In the genomic region with DNA sequence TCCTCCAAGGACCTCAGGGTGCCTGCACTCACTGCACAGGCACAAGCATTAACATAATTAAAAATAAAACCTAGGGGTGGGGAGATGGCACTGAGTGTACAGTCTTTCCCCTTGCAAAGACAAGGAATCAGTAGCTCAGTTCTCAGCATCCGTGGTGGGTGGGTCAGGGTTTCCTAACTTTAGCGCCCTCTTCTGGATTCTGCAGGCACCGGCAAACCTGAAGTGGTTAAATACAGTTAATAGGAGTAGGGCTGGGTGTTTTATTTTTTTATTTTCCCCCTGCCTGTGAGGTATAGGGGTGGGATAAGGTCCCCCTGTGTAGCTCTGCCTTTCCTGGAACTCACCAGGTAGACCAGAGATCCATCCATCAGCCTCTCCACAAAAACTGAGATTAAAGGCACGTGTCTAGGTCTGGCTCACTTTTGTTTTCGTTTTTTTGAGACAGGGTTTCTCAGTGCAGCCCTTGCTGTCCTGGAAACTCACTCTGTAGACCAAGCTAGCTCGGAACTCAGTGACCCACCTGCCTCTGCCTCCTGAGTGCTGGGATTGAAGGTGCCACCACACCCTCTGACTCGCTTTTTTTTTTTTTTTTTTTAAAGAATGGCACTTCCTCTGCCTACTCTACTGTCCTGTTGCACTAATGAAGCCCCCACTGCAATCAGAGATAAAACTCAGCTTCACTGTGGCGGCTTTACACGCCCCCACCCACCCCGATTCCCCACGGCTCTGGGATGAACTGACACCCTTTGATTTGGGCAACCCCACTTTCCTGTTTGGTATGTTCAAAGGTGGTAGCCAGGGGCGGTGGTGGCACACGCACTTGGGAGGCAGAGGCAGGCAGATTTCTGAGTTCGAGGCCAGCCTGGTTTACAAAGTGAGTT, we compare ENCODE assay signal across 8 mouse cellular contexts. TPM values are rescaled to one million over a fixed set of nuclear protein-coding genes. Genes with fewer than 3 reads are reported as not detected.
DNase-seq lines count a peak whose midpoint lies in the region; ATAC-seq and TF ChIP-seq lines count a peak whose summit lies in the region.

No protein-coding gene starts in this region.

- H3K4me2 ChIP-seq in forebrain, embryonic 14.5 days (ENCODE audit: low read length), result peak overlapping the region; percentile 98
- H3K4me2 ChIP-seq in midbrain, embryonic 13.5 days (replicated peaks), result peak overlapping the region; percentile 98

- TF ChIP-seq CTCF in layer of hippocampus, adult 2 months (conservative IDR thresholded peaks at IDR 0.05), result peak; percentile 75

- 59% methylated on average over 14 of the region's 14 CpGs for WGBS in forebrain, embryonic 14.5 days
- 58% methylated on average over 14 of the region's 14 CpGs for WGBS in midbrain, embryonic 13.5 days

- H3K4me1 ChIP-seq in forebrain, embryonic 14.5 days (ENCODE audit: control insufficient read depth, insufficient read depth, low read length), result peaks cover 18% of the 10 kb centered on the region
- H3K4me1 ChIP-seq in midbrain, embryonic 13.5 days (replicated peaks), result peaks cover 40% of the 10 kb centered on the region

- H3K4me3 ChIP-seq in layer of hippocampus, adult 2 months, result peak overlapping the region; percentile 83; the same call in 1 of the 2 replicates
- peak overlapping the region; percentile 77; the same call in 1 of the 2 replicates for H3K4me3 ChIP-seq in forebrain, embryonic 14.5 days (ENCODE audit: low read depth, low read length)
- peak overlapping the region; percentile 82 for H3K4me3 ChIP-seq in midbrain, embryonic 13.5 days (replicated peaks)

- no peaks in the 10 kb centered on the region for H3K9me3 ChIP-seq in forebrain, embryonic 14.5 days (replicated peaks; ENCODE audit: control insufficient read depth, low read length)
- no peaks in the 10 kb centered on the region for H3K9me3 ChIP-seq in midbrain, embryonic 13.5 days

- peak overlapping the region; percentile 93; the same call in 1 of the 2 replicates for H3K27ac ChIP-seq in layer of hippocampus, adult 2 months
- H3K27ac ChIP-seq in forebrain, embryonic 14.5 days (ENCODE audit: low read depth, low read length), result no peak overlapping the region
- H3K27ac ChIP-seq in midbrain, embryonic 13.5 days, result 0 out of 2 replicates have a peak overlapping the region, but pooled peaks have one; percentile 70

- peak in 1 of 2 experiments; percentile 50 for DNase-seq in layer of hippocampus, adult 2 months (ENCODE audit: low spot score in 2 of 2)
- no peak for DNase-seq in layer of hippocampus, adult 9-11 months
- peak; percentile 78 for DNase-seq in R1 (ENCODE audit: low read depth, low spot score)
- peak; percentile 69 for DNase-seq in forebrain, embryonic 14.5 days (ENCODE audit: low spot score)
- DNase-seq in kidney, postnatal 10 days, result peak; percentile 60
- DNase-seq in gastrocnemius, adult 18-20 months (ENCODE audit: low spot score), result no peak

- H3K36me3 ChIP-seq in forebrain, embryonic 14.5 days (ENCODE audit: control insufficient read depth, insufficient read depth, low read length), result peaks cover 43% of the 10 kb centered on the region
- peaks cover 50% of the 10 kb centered on the region for H3K36me3 ChIP-seq in midbrain, embryonic 13.5 days

- H3K27me3 ChIP-seq in forebrain, embryonic 14.5 days (replicated peaks; ENCODE audit: control insufficient read depth, insufficient read depth, low read length), result 0 out of 2 replicates have a peak, but pooled peaks cover 7% of the 10 kb centered on the region
- H3K27me3 ChIP-seq in midbrain, embryonic 13.5 days, result peaks cover 6% of the 10 kb centered on the region

- H3K9ac ChIP-seq in forebrain, embryonic 14.5 days (ENCODE audit: low read length), result peak overlapping the region; percentile 73; the same call in 1 of the 2 replicates
- peak overlapping the region; percentile 82; the same call in 1 of the 2 replicates for H3K9ac ChIP-seq in midbrain, embryonic 13.5 days (replicated peaks)

- 0 out of 2 replicates have a peak, but pooled peaks have one; percentile 0 for ATAC-seq in forebrain, embryonic 14.5 days
- no peak for ATAC-seq in midbrain, embryonic 13.5 days
- no peak for ATAC-seq in erythroid progenitor cell, adult 5-6 weeks (replicated peaks; ENCODE audit: low FRiP score, poor library complexity, severe bottlenecking)

RNA-seq across cellular contexts. Expression of a gene that starts 0.5 kb away (rescaled TPM):
- 10 to 100 TPM; 57.3 to 58.2 TPM for total RNA-seq in layer of hippocampus, adult 2 months (2021)
- polyA plus RNA-seq in forebrain, embryonic 14.5 days (2014; fragmentation: Nextera tagmentation; extraction: Ambion mirVana), result 9.8 and 10.6 TPM in 2 replicates
- polyA plus RNA-seq in midbrain, embryonic 13.5 days (2015; fragmentation: Nextera tagmentation; extraction: Ambion mirVana), result 7.5 and 8.2 TPM in 2 replicates
- total RNA-seq in erythroid progenitor cell, adult 5-6 weeks (2015; ENCODE audit: low replicate concordance), result not detected in 2 replicates
- total RNA-seq in erythroid progenitor cell, adult 5-6 weeks (2017; ENCODE audit: low replicate concordance), result 0.39 TPM in 1 of 2 replicates, not detected in the other
- under 1 TPM; 0.14 to 0.21 TPM for total RNA-seq in gastrocnemius, adult 18-20 months (2021)

RNA-seq across cellular contexts. Expression of a gene that starts 4.9 kb away (rescaled TPM):
- total RNA-seq in layer of hippocampus, adult 2 months (2021), result 10 to 100 TPM; 80.3 to 95.2 TPM
- 97.5 and 102 TPM in 2 replicates for polyA plus RNA-seq in forebrain, embryonic 14.5 days (2014; fragmentation: Nextera tagmentation; extraction: Ambion mirVana)
- polyA plus RNA-seq in midbrain, embryonic 13.5 days (2015; fragmentation: Nextera tagmentation; extraction: Ambion mirVana), result 87.3 and 91.6 TPM in 2 replicates
- 46.5 and 53.7 TPM in 2 replicates for total RNA-seq in erythroid progenitor cell, adult 5-6 weeks (2015; ENCODE audit: low replicate concordance)
- 15.3 and 22.5 TPM in 2 replicates for total RNA-seq in erythroid progenitor cell, adult 5-6 weeks (2017; ENCODE audit: low replicate concordance)
- 10 to 100 TPM; 46.7 to 60.1 TPM for total RNA-seq in gastrocnemius, adult 18-20 months (2021)

RNA-seq across cellular contexts. Expression of a gene that starts 5.0 kb away (rescaled TPM):
- 10 to 100 TPM; 37.6 to 39.0 TPM for total RNA-seq in layer of hippocampus, adult 2 months (2021)
- polyA plus RNA-seq in forebrain, embryonic 14.5 days (2014; fragmentation: Nextera tagmentation; extraction: Ambion mirVana), result 90.2 and 106 TPM in 2 replicates
- 92.8 and 99.0 TPM in 2 replicates for polyA plus RNA-seq in midbrain, embryonic 13.5 days (2015; fragmentation: Nextera tagmentation; extraction: Ambion mirVana)
- 25.6 and 26.4 TPM in 2 replicates for total RNA-seq in erythroid progenitor cell, adult 5-6 weeks (2015; ENCODE audit: low replicate concordance)
- 5.8 and 24.9 TPM in 2 replicates for total RNA-seq in erythroid progenitor cell, adult 5-6 weeks (2017; ENCODE audit: low replicate concordance)
- total RNA-seq in gastrocnemius, adult 18-20 months (2021), result 10 to 100 TPM; 15.0 to 15.1 TPM

RNA-seq across cellular contexts. Expression of a gene that starts 30.0 kb away (rescaled TPM):
- 10 to 100 TPM; 54.0 to 56.7 TPM for total RNA-seq in layer of hippocampus, adult 2 months (2021)
- 22.8 and 23.9 TPM in 2 replicates for polyA plus RNA-seq in forebrain, embryonic 14.5 days (2014; fragmentation: Nextera tagmentation; extraction: Ambion mirVana)
- polyA plus RNA-seq in midbrain, embryonic 13.5 days (2015; fragmentation: Nextera tagmentation; extraction: Ambion mirVana), result 31.3 and 37.2 TPM in 2 replicates
- 2.2 and 21.8 TPM in 2 replicates for total RNA-seq in erythroid progenitor cell, adult 5-6 weeks (2015; ENCODE audit: low replicate concordance)
- total RNA-seq in erythroid progenitor cell, adult 5-6 weeks (2017; ENCODE audit: low replicate concordance), result 6.5 and 53.0 TPM in 2 replicates
- 10 to 100 TPM; 32.1 to 48.1 TPM for total RNA-seq in gastrocnemius, adult 18-20 months (2021)

RNA-seq across cellular contexts. Expression of a gene that starts 44.4 kb away (rescaled TPM):
- total RNA-seq in layer of hippocampus, adult 2 months (2021), result 10 to 100 TPM; 52.5 to 53.5 TPM
- polyA plus RNA-seq in forebrain, embryonic 14.5 days (2014; fragmentation: Nextera tagmentation; extraction: Ambion mirVana), result 5.2 and 6.4 TPM in 2 replicates
- 7.3 and 7.5 TPM in 2 replicates for polyA plus RNA-seq in midbrain, embryonic 13.5 days (2015; fragmentation: Nextera tagmentation; extraction: Ambion mirVana)
- total RNA-seq in erythroid progenitor cell, adult 5-6 weeks (2015; ENCODE audit: low replicate concordance), result not detected in 2 replicates
- total RNA-seq in erythroid progenitor cell, adult 5-6 weeks (2017; ENCODE audit: low replicate concordance), result not detected in 2 replicates
- total RNA-seq in gastrocnemius, adult 18-20 months (2021), result not detected

Comparison
In these comparisons a context has a peak if more than half of its experiments do, and no peak if none do; other contexts are left out.
1. DNase-seq: peak in R1 (single experiment), forebrain, embryonic 14.5 days (single experiment) and kidney, postnatal 10 days (single experiment); none in layer of hippocampus, adult 9-11 months (single experiment) and gastrocnemius, adult 18-20 months (single experiment).
2. RNA of a gene that starts 0.5 kb away (total RNA-seq): 57.3 to 58.2 TPM in layer of hippocampus, adult 2 months; 0.14 to 0.21 TPM in gastrocnemius, adult 18-20 months and 0.39 TPM in erythroid progenitor cell, adult 5-6 weeks; every median in the first group is over 10 times any median in the second.
3. Peak in every context shown above with its lines, with median percentiles within 50 percentile points of each other: H3K4me3 ChIP-seq.